Mouse (Mus musculus) midbrain, postnatal 0 days (tissue): ENCODE measurements around the gene Gm10283. TPM values are rescaled to one million over a fixed set of nuclear protein-coding genes. Genes with fewer than 3 reads are reported as not detected.

ENCODE experiments used
- ATAC-seq: fragments of 200-750 bp; cut with Nextera tagmentation; 2 replicates; pipeline ENCODE4 v1.8.0; 2017; ENCODE audit warnings: moderate number of reproducible peaks, mild to moderate bottlenecking, moderate TSS enrichment, moderate library complexity; ENCODE audit not compliant: low FRiP score
- DNase-seq: peaks from one replicate; pipeline ENCODE4 v3.0.0-alpha.2; 2015; ENCODE audit warnings: low spot score
- H3K27ac ChIP-seq: fragments of 300-500 bp; sonication (generic); 2 replicates; pipeline ENCODE4 v1.5.1; 2014; ENCODE audit warnings: low read depth, mild to moderate bottlenecking, low read length, mixed read lengths
- H3K27me3 ChIP-seq: fragments of 300-500 bp; sonication (generic); 2 replicates; pipeline ENCODE4 v1.6.1; 2014; ENCODE audit warnings: low read length, control low read depth, mixed read lengths; ENCODE audit not compliant: insufficient read depth
- H3K36me3 ChIP-seq: fragments of 300-500 bp; sonication (generic); 2 replicates; pipeline ENCODE4 v1.6.1; 2014; ENCODE audit warnings: low read length, control low read depth, mixed read lengths; ENCODE audit not compliant: insufficient read depth
- H3K4me1 ChIP-seq: fragments of 300-500 bp; sonication (generic); 2 replicates; pipeline ENCODE4 v1.6.1; 2014; ENCODE audit warnings: mild to moderate bottlenecking, control low read depth, antibody characterized with exemption, low read length, mixed read lengths; ENCODE audit not compliant: insufficient read depth
- H3K4me2 ChIP-seq: fragments of 300-500 bp; sonication (generic); 2 replicates; pipeline ENCODE4 v1.6.1; 2014; ENCODE audit warnings: low read depth, mild to moderate bottlenecking, low read length, mixed read lengths; ENCODE audit not compliant: poor library complexity, severe bottlenecking
- H3K4me3 ChIP-seq: fragments of 300-500 bp; sonication (generic); 2 replicates; pipeline ENCODE4 v1.5.1; 2014; ENCODE audit warnings: low read depth, mild to moderate bottlenecking, low read length, moderate library complexity
- H3K9ac ChIP-seq: fragments of 300-500 bp; sonication (generic); replicated peaks from 2 replicates; pipeline ENCODE4 v1.6.1; 2014; ENCODE audit warnings: mild to moderate bottlenecking, low read length, moderate library complexity, mixed read lengths; ENCODE audit not compliant: poor library complexity, severe bottlenecking
- H3K9me3 ChIP-seq: fragments of 300-500 bp; sonication (generic); 2 replicates; pipeline ENCODE4 v1.6.1; 2016; ENCODE audit warnings: low read length, control low read depth
- CTCF ChIP-seq: IDR thresholded peaks from 2 replicates; pipeline ENCODE4 v1.5.1; 2016; ENCODE audit warnings: antibody characterized with exemption, mild to moderate bottlenecking
- whole genome bisulfite sequencing: fragments of 180-500 bp; shearing (Covaris S2); extraction: QIAGEN DNeasy Blood & Tissue Kit; methylation state at CpG from one replicate; pipeline ENCODE4 v1.1.7; 2014; 5-methylcytosine and 5-hydroxymethylcytosine counted together
- polyA plus RNA-seq: library from polyadenylated mRNA; unstranded; fragments of >200 nt; fragmentation: Nextera tagmentation; extraction: Ambion mirVana; gene quantifications from 2 replicates; pipeline ENCODE4 v1.2.1, GENCODE M21; 2015
- total RNA-seq: library from RNA; depleted of rRNA; stranded (reverse); fragments of >200 nt; gene quantifications from 2 replicates; pipeline ENCODE4 v1.2.3, GENCODE M21; 2014

The Gm10283 gene
- total and polyA plus RNA-seq, 2 experiments from 2014 or later, result not detected

DNA sequence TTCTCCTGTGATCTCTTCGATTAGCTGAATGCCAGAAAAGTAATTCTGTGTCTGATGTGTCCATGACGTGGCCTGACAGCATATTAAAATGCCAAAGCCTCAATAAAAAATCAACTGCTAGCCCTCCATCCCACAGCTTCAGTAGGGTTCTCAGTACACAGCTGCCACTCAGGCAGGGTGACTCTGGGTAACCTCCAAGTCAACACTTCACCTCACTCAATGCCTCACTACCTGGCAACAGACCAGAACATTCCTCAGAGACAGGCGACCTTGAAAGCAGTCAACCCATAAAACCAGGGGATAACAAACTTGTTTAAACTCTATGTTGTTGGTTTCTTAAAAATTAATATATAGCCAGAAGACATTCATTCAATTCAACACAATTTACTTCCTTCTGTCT lies 10.5 kb downstream of the Gm10283 start:
- no peaks in the 10 kb centered on the region for H3K36me3 ChIP-seq
- 72% methylated on average over 3 of the region's 3 CpGs for WGBS
- H3K9me3 ChIP-seq, result no peaks in the 10 kb centered on the region
- H3K27me3 ChIP-seq, result no peaks in the 10 kb centered on the region
- DNase-seq (no peak), ATAC-seq (no peak)
- H3K4me1 ChIP-seq, result no peaks in the 10 kb centered on the region
- no peak overlapping the region for H3K9ac ChIP-seq
- H3K4me3 ChIP-seq, result no peak overlapping the region
- H3K27ac ChIP-seq, result no peak overlapping the region
- H3K4me2 ChIP-seq, result no peak overlapping the region
- no peak for TF ChIP-seq CTCF

DNA sequence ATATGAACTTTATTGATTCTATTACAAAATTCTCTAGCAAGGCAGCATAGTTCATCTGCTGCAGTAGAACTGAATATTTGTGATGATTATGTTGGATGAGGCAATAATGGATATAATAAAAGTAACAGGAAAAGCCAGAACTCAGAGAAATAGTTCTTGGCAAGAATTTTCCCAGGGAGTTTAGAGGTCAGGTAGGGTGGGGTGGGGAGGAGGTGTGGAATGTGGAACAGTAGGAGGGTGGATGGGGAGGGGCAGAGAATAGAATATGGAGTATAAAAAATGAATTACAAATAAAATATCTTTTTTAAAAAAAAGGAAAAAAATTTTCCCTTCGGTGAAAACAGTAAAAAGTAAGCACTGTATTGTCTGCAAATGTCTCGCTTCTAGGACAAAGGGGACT lies 11.1 kb downstream of the Gm10283 start:
- ATAC-seq (no peak), DNase-seq (no peak)
- H3K9me3 ChIP-seq, result no peaks in the 10 kb centered on the region
- H3K4me1 ChIP-seq, result no peaks in the 10 kb centered on the region
- H3K4me3 ChIP-seq, result no peak overlapping the region
- H3K36me3 ChIP-seq, result no peaks in the 10 kb centered on the region
- TF ChIP-seq CTCF, result no peak
- WGBS, result 92% methylated on average over 2 of the region's 2 CpGs
- H3K9ac ChIP-seq, result no peak overlapping the region
- no peaks in the 10 kb centered on the region for H3K27me3 ChIP-seq
- H3K4me2 ChIP-seq, result no peak overlapping the region
- H3K27ac ChIP-seq, result no peak overlapping the region

DNA sequence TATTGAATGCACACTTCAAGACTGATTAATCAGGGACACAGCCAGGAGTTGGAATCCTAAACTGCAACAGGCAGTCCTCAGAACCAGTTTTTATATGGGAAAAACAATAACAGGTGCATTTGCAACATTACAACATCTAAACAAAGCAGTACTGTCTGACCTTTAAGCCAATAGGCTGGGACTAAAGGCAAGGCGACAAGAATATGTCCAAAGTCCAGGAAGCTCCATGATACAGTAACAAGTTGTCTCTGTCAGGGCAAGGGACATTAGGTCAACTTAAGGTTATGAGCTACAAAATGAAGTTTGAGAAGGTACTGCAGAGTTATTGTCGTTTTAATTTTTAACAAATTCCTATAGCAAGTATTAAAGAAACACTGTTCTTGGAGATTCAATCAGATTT lies 12.9 kb downstream of the Gm10283 start:
- DNase-seq (no peak), ATAC-seq (no peak)
- WGBS, result 82% methylated on average over 2 of the region's 2 CpGs
- Histone ChIP-seq H3K4me3 (no peak overlapping the region), H3K4me2 (no peak overlapping the region), H3K27me3 (no peaks in the 10 kb centered on the region), H3K9me3 (no peaks in the 10 kb centered on the region), H3K9ac (no peak overlapping the region), H3K4me1 (no peaks in the 10 kb centered on the region), H3K36me3 (no peaks in the 10 kb centered on the region), H3K27ac (no peak overlapping the region)
- TF ChIP-seq CTCF, result no peak

DNA sequence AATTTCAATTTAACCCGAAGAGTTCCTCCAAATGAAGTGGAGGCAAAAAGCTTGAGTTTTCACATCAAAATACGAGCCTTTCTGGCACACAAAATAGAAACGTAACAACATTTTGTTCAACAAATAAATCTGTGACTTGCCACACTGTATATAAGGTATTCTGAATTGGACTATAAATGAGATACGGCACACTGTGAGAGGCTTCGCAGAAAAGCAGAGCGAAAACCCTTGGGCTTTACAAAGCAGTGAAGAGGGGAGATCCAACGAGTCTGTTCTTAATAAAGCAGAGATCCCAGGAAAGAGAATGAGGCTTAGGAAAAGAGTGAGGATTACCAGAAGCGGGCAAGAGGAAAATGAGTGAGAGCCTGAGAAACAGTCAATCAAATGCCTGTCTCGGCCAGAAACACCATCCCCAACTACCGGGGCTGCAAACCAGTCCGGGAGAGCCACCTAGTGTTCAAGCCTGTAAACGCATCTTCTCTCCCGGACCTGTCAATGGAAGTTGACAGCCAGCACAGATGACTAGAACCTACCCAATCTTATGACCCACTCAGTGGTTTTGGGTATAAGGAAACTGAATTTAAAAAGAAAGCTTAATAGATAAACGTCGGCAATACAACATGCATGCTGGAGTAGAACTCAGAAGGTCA lies 36.2 kb downstream of the Gm10283 start:
- no peaks in the 10 kb centered on the region for H3K36me3 ChIP-seq
- TF ChIP-seq CTCF, result peak; percentile 93
- 0 out of 2 replicates have a peak overlapping the region, but pooled peaks have one; percentile 2 for H3K9ac ChIP-seq
- H3K9me3 ChIP-seq, result no peaks in the 10 kb centered on the region
- peak; percentile 88 for ATAC-seq
- no peaks in the 10 kb centered on the region for H3K27me3 ChIP-seq
- H3K27ac ChIP-seq, result no peak overlapping the region
- peak; percentile 85 for DNase-seq
- 28% methylated on average over 15 of the region's 15 CpGs for WGBS
- H3K4me3 ChIP-seq, result peak overlapping the region; percentile 13; the same call in 1 of the 2 replicates
- H3K4me1 ChIP-seq, result no peaks in the 10 kb centered on the region
- H3K4me2 ChIP-seq, result peak overlapping the region; percentile 38

DNA sequence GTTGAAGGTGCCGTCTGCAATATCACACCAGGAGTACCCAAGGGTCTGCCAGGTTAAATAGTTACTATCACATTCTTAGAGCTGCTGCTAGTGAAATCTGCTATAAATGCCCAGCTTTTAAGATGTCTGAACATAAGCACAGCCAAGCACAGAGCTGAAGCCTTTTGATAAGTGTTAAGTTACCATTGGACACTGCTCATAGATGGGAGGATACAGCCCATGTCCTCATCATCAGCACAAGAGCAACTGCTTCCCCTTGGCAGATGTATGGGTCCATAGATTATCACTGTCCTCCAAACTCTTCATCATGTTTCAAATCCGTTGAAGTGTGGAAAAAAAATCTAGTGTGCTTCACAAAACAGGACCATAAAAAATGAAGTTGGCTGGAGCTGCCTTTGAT lies 53.7 kb downstream of the Gm10283 start:
- 72% methylated on average over 2 of the region's 2 CpGs for WGBS
- no peaks in the 10 kb centered on the region for H3K4me1 ChIP-seq
- TF ChIP-seq CTCF, result no peak
- no peaks in the 10 kb centered on the region for H3K36me3 ChIP-seq
- H3K27ac ChIP-seq, result no peak overlapping the region
- no peaks in the 10 kb centered on the region for H3K27me3 ChIP-seq
- ATAC-seq (no peak), DNase-seq (no peak)
- H3K4me3 ChIP-seq, result no peak overlapping the region
- no peak overlapping the region for H3K4me2 ChIP-seq
- H3K9ac ChIP-seq, result no peak overlapping the region
- no peaks in the 10 kb centered on the region for H3K9me3 ChIP-seq

DNA sequence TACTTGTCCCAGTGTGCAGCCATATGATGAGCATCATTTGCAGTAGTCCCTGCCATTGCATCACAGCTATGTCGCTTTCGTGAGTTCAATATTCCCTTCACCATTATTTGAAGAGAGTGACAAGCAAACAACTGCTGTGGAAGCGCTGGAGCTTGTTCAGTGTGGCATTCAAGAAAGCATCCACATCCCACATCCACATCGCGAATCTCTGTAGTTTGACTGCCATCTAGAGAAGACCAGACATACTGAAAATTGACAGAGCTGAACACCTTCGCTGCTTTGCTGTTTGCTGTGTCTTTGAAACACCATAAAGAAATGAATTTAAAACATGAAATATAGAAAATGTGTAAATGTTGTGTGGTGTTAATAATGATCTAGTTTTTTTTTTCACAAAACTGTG lies 58.0 kb downstream of the Gm10283 start:
- H3K27ac ChIP-seq, result no peak overlapping the region
- H3K36me3 ChIP-seq, result no peaks in the 10 kb centered on the region
- H3K9me3 ChIP-seq, result no peaks in the 10 kb centered on the region
- no peaks in the 10 kb centered on the region for H3K27me3 ChIP-seq
- H3K4me3 ChIP-seq, result no peak overlapping the region
- H3K4me2 ChIP-seq, result no peak overlapping the region
- H3K9ac ChIP-seq, result no peak overlapping the region
- TF ChIP-seq CTCF, result peak; percentile 83
- DNase-seq (peak; percentile 86), ATAC-seq (0 out of 2 replicates have a peak, but pooled peaks have one; percentile 44)
- 58% methylated on average over 6 of the region's 6 CpGs for WGBS
- H3K4me1 ChIP-seq, result no peaks in the 10 kb centered on the region
